Mouse (Mus musculus) sigmoid colon, adult 10 weeks (tissue): ENCODE results near the gene Sept9. TPM values are rescaled to one million over a fixed set of nuclear protein-coding genes. Genes with fewer than 3 reads are reported as not detected.

Experiments used
- polyA plus RNA-seq: library from polyadenylated mRNA; stranded (reverse); fragments of 350-450 nt; fragmentation: Illumina TruSeq; extraction: RNeasy Lipid Tissue Mini Kit (QIAGEN cat#74804); gene quantifications from one replicate; pipeline ENCODE4 v1.2.3, GENCODE M21; 2014; ENCODE audit warnings: low read depth, low replicate concordance

Gene Sept9
- polyA plus RNA-seq, result 5.4 TPM

DNA sequence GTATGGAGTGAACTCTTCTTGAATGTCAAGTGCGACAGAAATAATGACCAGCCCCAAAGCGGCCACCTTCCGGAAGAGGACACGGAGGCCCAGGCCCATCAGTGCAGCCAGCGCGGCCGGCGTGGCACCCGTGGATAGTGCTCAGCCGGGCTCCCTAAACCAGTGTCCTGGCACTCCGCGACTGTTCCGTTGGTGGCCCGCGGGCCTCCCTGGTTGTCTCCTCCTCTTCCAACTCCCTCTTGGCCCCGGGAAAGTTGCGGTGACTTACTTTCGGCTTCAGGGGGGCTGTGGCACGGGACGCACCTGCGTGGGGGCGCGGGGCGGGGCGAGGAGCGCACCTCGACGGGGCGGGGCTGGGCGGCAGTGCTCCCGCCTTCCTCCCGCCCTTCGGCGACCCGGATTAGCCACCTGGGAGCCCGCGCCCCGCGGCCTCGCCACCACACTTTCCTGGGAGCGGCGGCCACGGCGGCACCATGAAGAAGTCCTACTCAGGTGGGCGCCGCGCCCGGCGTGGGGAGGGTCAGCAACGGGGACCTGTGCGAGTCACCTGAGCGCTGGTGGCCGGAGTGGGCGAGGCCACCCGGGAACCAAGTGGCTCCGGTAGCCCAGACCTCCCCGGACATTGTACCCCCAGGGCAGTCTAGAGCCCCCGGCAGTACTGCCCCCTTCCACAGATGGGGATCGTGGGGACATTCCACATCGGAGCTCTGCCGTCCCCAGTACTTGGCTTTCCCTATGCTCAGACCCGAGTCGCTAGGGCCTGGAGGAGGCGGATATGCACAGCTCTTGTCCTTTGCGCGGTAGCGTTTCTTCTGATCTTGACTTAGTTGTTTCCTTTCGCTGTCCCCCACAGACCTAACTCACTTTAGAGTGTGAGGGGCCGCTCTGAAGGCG, at the start of gene Sept9:
Sept9 (plus strand) TSS at position 380 of the 894 bp plus-strand sequence.

Other genes with a start within 250 kb of the Sept9 start
- 9.3 TPM for gene Sec14l1, start 84.5 kb upstream of the Sept9 start, polyA plus RNA-seq